Mouse (Mus musculus): ENCODE results near the gene Clcn2. TPM values are rescaled to one million over a fixed set of nuclear protein-coding genes. Genes with fewer than 3 reads are reported as not detected.
A peak's percentile ranks its signal among the peaks of the same experiment; 100 is the strongest.

Clcn2 gene
- total and polyA plus RNA-seq, 2 experiments from 2014 or later: 1.4 to 16.9 TPM

DNA sequence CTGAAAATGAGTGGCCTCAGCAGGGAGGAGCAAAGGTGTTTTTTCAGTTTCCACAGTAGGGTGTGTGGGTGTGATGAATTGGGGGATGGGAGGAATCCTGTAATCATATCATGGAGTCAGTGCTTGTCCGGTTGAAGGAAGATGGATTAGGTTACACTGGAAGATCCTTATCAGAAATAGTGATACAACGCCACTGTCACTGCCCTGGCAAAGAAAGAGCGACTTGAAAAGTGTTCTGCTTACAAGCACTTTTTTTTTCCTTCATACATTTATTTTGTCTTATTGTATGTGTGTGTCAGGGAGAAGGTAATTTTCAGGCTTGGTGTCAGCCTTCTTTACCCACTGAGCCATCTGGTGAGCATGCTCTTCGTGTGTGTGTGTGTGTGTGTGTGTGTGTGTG lies 5.2 kb upstream of the Clcn2 start:
- H3K27ac ChIP-seq (ENCODE audit: low read depth): no peak overlapping the region
- 0 out of 2 replicates have a peak, but pooled peaks cover 7% of the 10 kb centered on the region for H3K4me1 ChIP-seq (ENCODE audit: control insufficient read depth, insufficient read depth)
- H3K27me3 ChIP-seq (ENCODE audit: control insufficient read depth, insufficient read depth, low read length): no peaks in the 10 kb centered on the region
- H3K36me3 ChIP-seq (replicated peaks; ENCODE audit: control insufficient read depth, insufficient read depth, low read length): peaks cover 5% of the 10 kb centered on the region
- H3K4me3 ChIP-seq (ENCODE audit: low read depth, low read length): no peak overlapping the region
- no peaks in the 10 kb centered on the region for H3K9me3 ChIP-seq (replicated peaks; ENCODE audit: control insufficient read depth, low read length)
- DNase-seq (ENCODE audit: low spot score): no peak
- no peak for ATAC-seq (ENCODE audit: insufficient read depth, low read depth)
- H3K9ac ChIP-seq (replicated peaks; ENCODE audit: low read depth, low read length): no peak overlapping the region
- 68% methylated on average over 4 of the region's 4 CpGs for WGBS
- no peak overlapping the region for H3K4me2 ChIP-seq (ENCODE audit: low read depth, low read length)
- TF ChIP-seq CTCF (IDR thresholded peaks at IDR 0.05; ENCODE audit: low read depth): no peak
- no peak for TF ChIP-seq EP300 (IDR thresholded peaks at IDR 0.05; ENCODE audit: low read depth)

DNA sequence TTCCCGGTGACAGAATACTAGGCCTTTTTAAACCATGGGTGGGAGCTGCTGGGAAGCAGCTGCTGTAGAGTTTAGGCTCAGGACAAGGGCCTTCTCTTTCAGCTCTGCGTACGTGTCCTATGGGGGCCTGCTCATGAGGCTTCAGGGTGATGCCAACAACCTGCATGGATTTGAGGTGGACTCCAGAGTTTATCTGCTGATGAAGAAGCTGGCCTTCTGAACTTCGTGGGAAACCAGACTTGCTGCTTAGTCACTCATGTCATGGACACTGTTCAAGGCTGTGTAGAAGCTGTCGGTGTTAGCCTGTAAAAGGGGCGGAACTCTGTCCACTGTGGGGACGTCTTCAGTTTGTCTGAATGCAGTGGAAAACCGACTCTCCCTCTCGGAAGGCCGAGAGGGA lies 4.3 kb upstream of the Clcn2 start:
- Histone ChIP-seq H3K36me3 (replicated peaks; ENCODE audit: control insufficient read depth, insufficient read depth, low read length) (peaks cover 5% of the 10 kb centered on the region), H3K9me3 (replicated peaks; ENCODE audit: control insufficient read depth, low read length) (no peaks in the 10 kb centered on the region), H3K27ac (ENCODE audit: low read depth) (no peak overlapping the region), H3K9ac (replicated peaks; ENCODE audit: low read depth, low read length) (no peak overlapping the region), H3K4me1 (ENCODE audit: control insufficient read depth, insufficient read depth) (0 out of 2 replicates have a peak, but pooled peaks cover 7% of the 10 kb centered on the region), H3K4me2 (ENCODE audit: low read depth, low read length) (no peak overlapping the region), H3K27me3 (ENCODE audit: control insufficient read depth, insufficient read depth, low read length) (no peaks in the 10 kb centered on the region), H3K4me3 (ENCODE audit: low read depth, low read length) (no peak overlapping the region)
- WGBS: 79% methylated on average over 10 of the region's 10 CpGs
- ATAC-seq (ENCODE audit: insufficient read depth, low read depth): no peak
- no peak for TF ChIP-seq EP300 (IDR thresholded peaks at IDR 0.05; ENCODE audit: low read depth)
- TF ChIP-seq CTCF (IDR thresholded peaks at IDR 0.05; ENCODE audit: low read depth): no peak
- no peak for DNase-seq (ENCODE audit: low spot score)

DNA sequence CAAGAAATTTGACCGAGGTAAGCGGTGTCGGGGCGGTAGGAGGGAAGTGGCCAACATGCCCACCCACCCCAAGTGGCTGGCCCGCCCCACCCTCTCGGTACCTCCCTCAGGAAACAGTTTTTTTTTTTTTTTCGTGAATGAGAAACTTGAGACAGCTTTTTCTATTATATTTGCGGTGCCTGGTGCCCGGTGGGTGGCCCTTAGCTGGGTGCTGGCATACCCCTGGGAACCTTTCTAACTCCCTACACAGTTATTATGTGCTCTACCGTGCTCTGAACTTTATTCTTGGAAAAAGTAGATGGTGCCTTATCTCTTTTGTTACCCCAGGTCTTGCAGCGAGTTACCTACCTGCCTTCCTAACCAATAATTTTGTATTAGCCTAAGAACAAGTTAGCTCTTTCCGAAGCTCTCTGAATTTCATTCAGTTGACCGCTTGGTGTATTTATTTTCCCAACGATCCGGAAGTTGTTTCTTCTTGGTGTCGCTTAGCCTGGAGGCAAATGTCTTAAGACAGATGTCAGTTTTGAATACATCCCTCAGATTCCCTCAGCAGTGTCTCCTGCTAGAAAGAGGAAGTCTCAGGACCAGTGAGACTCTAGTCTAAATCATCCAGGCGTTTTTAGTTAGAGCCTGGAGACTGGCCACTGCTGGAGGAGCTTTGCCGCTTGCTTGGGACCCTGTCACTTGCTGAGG lies 578 bp upstream of the Clcn2 start:
- peak overlapping the region; percentile 94 for H3K27ac ChIP-seq (ENCODE audit: low read depth)
- 0 out of 2 replicates have a peak, but pooled peaks cover 17% of the 10 kb centered on the region for H3K4me1 ChIP-seq (ENCODE audit: control insufficient read depth, insufficient read depth)
- H3K9me3 ChIP-seq (replicated peaks; ENCODE audit: control insufficient read depth, low read length): no peaks in the 10 kb centered on the region
- H3K36me3 ChIP-seq (replicated peaks; ENCODE audit: control insufficient read depth, insufficient read depth, low read length): peaks cover 5% of the 10 kb centered on the region
- 2% methylated on average over 18 of the region's 18 CpGs for WGBS
- H3K4me2 ChIP-seq (ENCODE audit: low read depth, low read length): peak overlapping the region; percentile 95
- H3K4me3 ChIP-seq (ENCODE audit: low read depth, low read length): peak overlapping the region; percentile 64
- no peak for TF ChIP-seq CTCF (IDR thresholded peaks at IDR 0.05; ENCODE audit: low read depth)
- no peak for TF ChIP-seq EP300 (IDR thresholded peaks at IDR 0.05; ENCODE audit: low read depth)
- peak overlapping the region; percentile 55 for H3K9ac ChIP-seq (replicated peaks; ENCODE audit: low read depth, low read length)
- no peaks in the 10 kb centered on the region for H3K27me3 ChIP-seq (ENCODE audit: control insufficient read depth, insufficient read depth, low read length)
- DNase-seq (ENCODE audit: low spot score) (no peak), ATAC-seq (ENCODE audit: insufficient read depth, low read depth) (peak; percentile 18)

DNA sequence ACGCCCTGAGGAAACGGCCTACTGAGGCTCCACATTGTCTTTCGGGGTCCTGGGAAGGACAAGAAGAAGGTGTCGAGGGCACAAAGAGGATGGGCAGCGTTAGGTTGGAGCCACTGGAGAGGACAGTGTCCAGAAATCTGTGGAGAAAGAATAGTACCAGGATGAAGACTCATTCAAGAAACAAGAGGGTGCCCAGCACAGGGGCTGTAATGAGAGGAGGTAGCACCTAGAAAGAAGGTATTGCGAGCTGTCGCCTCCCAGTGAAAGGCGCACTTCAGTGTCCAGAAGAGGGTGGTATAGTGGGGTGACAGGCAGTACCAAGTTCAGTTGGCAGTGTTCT lies 735 bp downstream of the Clcn2 start:
- TF ChIP-seq EP300 (IDR thresholded peaks at IDR 0.05; ENCODE audit: low read depth): no peak
- no peak for TF ChIP-seq CTCF (IDR thresholded peaks at IDR 0.05; ENCODE audit: low read depth)
- H3K4me3 ChIP-seq (ENCODE audit: low read depth, low read length): peak overlapping the region; percentile 64
- under 1% methylated on average over 8 of the region's 8 CpGs for WGBS
- no peak for ATAC-seq (ENCODE audit: insufficient read depth, low read depth)
- H3K9ac ChIP-seq (replicated peaks; ENCODE audit: low read depth, low read length): peak overlapping the region; percentile 55
- H3K4me1 ChIP-seq (ENCODE audit: control insufficient read depth, insufficient read depth): 0 out of 2 replicates have a peak, but pooled peaks cover 17% of the 10 kb centered on the region
- peak overlapping the region; percentile 95 for H3K4me2 ChIP-seq (ENCODE audit: low read depth, low read length)
- H3K27ac ChIP-seq (ENCODE audit: low read depth): peak overlapping the region; percentile 94
- H3K27me3 ChIP-seq (ENCODE audit: control insufficient read depth, insufficient read depth, low read length): no peaks in the 10 kb centered on the region
- H3K36me3 ChIP-seq (replicated peaks; ENCODE audit: control insufficient read depth, insufficient read depth, low read length): peaks cover 5% of the 10 kb centered on the region
- DNase-seq (ENCODE audit: low spot score): no peak
- no peaks in the 10 kb centered on the region for H3K9me3 ChIP-seq (replicated peaks; ENCODE audit: control insufficient read depth, low read length)

DNA sequence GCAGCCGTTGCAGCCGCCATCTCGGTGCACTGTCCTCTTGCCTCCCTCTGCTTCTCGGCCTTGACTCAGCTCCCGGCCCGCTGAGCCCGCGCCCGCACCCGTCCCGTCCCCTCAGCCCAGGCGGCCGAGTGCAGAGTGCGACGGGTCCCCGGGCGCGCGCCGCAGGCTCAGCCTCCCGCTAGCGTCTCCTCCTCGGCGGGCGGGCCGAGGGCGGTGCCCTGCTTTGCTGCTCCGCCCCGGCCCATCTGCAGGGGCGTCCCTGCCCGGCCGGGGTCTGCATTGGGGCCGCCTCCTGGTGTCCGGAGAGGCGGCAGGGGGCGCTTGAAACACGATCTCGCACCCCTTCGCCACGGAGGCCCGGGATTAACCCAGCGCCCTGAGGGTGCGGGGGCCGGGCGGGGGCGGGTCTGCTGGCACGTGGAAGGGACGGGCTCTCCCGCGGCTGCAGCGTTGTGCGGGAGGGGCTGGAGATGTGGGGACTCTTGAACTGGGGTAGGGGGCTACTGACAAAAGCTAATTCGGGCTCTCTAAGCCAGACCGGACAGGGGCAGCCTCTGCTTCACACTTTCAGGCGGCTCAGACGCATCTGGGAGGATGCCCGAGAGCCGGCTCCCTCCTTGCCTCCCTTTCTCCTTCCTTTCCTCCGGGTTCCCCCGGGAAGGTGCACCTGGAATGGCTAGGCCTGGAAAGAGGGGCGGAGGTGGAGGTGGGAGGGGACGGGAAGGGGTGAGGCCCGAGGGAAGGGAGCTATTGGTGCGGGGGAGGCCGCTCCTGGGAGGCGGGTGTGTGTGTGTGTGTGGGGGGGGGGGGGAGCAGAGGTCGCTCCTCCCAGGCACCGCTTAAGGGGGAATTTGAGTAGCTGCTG lies 1.3 kb downstream of the Clcn2 start:
- peak overlapping the region; percentile 55 for H3K9ac ChIP-seq (replicated peaks; ENCODE audit: low read depth, low read length)
- DNase-seq (ENCODE audit: low spot score): peak; percentile 59
- peak; percentile 50 for ATAC-seq (ENCODE audit: insufficient read depth, low read depth)
- peak overlapping the region; percentile 95 for H3K4me2 ChIP-seq (ENCODE audit: low read depth, low read length)
- TF ChIP-seq EP300 (IDR thresholded peaks at IDR 0.05; ENCODE audit: low read depth) (no peak), CTCF (IDR thresholded peaks at IDR 0.05; ENCODE audit: low read depth) (peak; percentile 12; the same call in 1 of the 2 replicates)
- H3K27me3 ChIP-seq (ENCODE audit: control insufficient read depth, insufficient read depth, low read length): no peaks in the 10 kb centered on the region
- H3K4me3 ChIP-seq (ENCODE audit: low read depth, low read length): peak overlapping the region; percentile 64
- H3K27ac ChIP-seq (ENCODE audit: low read depth): peak overlapping the region; percentile 94
- H3K9me3 ChIP-seq (replicated peaks; ENCODE audit: control insufficient read depth, low read length): no peaks in the 10 kb centered on the region
- H3K4me1 ChIP-seq (ENCODE audit: control insufficient read depth, insufficient read depth): 0 out of 2 replicates have a peak, but pooled peaks cover 17% of the 10 kb centered on the region
- under 1% methylated on average over 47 of the region's 68 CpGs for WGBS
- peaks cover under 1% of the 10 kb centered on the region for H3K36me3 ChIP-seq (replicated peaks; ENCODE audit: control insufficient read depth, insufficient read depth, low read length)
